Mouse (Mus musculus): ENCODE data around the gene Gpr62. TPM values are rescaled to one million over a fixed set of nuclear protein-coding genes. Genes with fewer than 3 reads are reported as not detected.

The Gpr62 gene
- polyA plus RNA-seq, 1 experiment from 2014 or later = 1.3 TPM

DNA sequence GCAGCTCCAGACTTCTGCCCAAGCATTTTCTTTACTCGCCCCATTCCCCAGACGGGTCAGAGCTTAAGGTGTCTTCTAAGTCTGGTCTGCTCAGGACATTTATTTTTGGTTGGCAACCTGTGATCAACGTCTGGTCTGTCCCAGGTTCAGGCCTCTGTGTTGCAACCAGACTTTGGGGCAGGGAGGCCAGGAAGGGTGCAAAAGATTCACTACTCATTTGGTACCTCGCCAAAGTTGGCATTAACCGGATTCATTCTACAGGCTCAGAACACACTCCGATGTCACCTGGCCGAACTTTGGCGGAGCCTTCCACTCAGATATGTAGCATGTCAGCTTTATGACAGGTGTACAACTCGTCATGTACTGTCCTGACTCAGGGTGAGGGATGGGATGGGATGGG is 17.8 kb downstream of the Gpr62 start:
- no peak; the same call in 1 of the 2 replicates for ATAC-seq
- H3K4me1 ChIP-seq (ENCODE audit: control insufficient read depth, insufficient read depth, low read depth, low read length) = peaks cover 36% of the 10 kb centered on the region
- 35% methylated on average over 9 of the region's 9 CpGs for WGBS

DNA sequence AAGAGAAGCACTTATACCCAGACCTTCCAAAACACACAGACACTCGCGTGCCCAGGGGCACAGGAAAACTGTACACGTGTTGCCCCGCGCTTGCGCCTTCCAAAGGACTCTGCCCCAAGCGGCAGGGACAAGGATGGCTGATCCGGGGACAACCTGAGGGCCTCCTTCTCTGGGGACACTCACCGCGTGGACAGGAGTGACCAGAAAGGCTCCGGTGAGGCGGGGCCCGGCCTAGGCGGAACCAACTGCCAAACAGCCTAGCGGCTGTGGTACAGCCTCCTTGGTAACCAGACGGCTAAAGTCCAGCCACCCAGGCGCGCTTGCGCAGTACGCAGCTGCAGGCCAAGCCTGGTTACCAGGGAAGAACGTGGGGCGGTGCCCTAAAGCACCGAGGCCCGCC is 18.4 kb downstream of the Gpr62 start, which contains the start of the genes Abhd14b and Abhd14a:
TSS of gene Abhd14b (plus strand) at position 112 of the 400 bp plus-strand sequence.
TSS of gene Abhd14a (minus strand) at position 331 of the 400 bp plus-strand sequence.
- Histone ChIP-seq H3K36me3 (ENCODE audit: control insufficient read depth, insufficient read depth, low read length) (no peaks in the 10 kb centered on the region), H3K4me3 (ENCODE audit: low read length) (peak within 1 kb of the TSS; percentile 68), H3K9me3 (ENCODE audit: control insufficient read depth, low read length) (no peaks in the 10 kb centered on the region), H3K9ac (ENCODE audit: low read depth, low read length) (peak within 1 kb of the TSS; percentile 83), H3K4me1 (ENCODE audit: control insufficient read depth, insufficient read depth, low read depth, low read length) (peaks cover 31% of the 10 kb centered on the region), H3K4me2 (ENCODE audit: low read length) (peak within 1 kb of the TSS; percentile 80), H3K27me3 (replicated peaks; ENCODE audit: control insufficient read depth, insufficient read depth, low read length) (no peaks in the 10 kb centered on the region), H3K27ac (ENCODE audit: low read depth, low read length) (peak within 1 kb of the TSS; percentile 80)
- peak; percentile 89 for ATAC-seq
- WGBS = under 1% methylated on average over 24 of the region's 24 CpGs

More for the DNA sequence above, 17.8 kb downstream of the Gpr62 start:
- Histone ChIP-seq H3K36me3 (ENCODE audit: control insufficient read depth, insufficient read depth, low read length) (no peaks in the 10 kb centered on the region), H3K27ac (ENCODE audit: low read depth, low read length) (peak overlapping the region; percentile 63), H3K9ac (ENCODE audit: low read depth, low read length) (peak overlapping the region; percentile 83), H3K4me2 (ENCODE audit: low read length) (peak overlapping the region; percentile 80), H3K27me3 (replicated peaks; ENCODE audit: control insufficient read depth, insufficient read depth, low read length) (no peaks in the 10 kb centered on the region), H3K4me3 (ENCODE audit: low read length) (peak overlapping the region; percentile 68), H3K9me3 (ENCODE audit: control insufficient read depth, low read length) (no peaks in the 10 kb centered on the region)

DNA sequence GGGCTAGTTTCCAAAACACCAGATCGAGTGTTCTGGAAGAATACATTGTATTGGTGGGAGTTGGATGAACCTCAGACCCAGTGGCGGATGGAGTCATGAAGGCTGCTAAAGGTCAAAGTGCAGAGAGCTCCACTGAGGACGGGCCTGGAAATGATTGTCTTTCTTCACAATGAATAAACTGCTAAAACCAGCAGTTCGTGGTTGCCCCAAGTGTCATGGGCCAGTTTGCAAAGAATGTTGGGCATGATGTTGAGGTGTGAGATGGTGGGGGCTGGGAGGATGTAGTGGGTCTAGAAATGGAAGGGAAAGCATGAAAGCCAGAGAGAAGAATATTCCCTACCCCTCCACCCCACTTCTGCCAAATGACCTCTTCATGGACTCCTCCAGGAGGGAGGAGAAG is 20.9 kb downstream of the Gpr62 start:
- ATAC-seq = no peak
- H3K36me3 ChIP-seq (ENCODE audit: control insufficient read depth, insufficient read depth, low read length) = no peaks in the 10 kb centered on the region
- no peak overlapping the region for H3K4me3 ChIP-seq (ENCODE audit: low read length)
- no peaks in the 10 kb centered on the region for H3K27me3 ChIP-seq (replicated peaks; ENCODE audit: control insufficient read depth, insufficient read depth, low read length)
- H3K9me3 ChIP-seq (ENCODE audit: control insufficient read depth, low read length) = no peaks in the 10 kb centered on the region
- H3K9ac ChIP-seq (ENCODE audit: low read depth, low read length) = no peak overlapping the region
- H3K4me2 ChIP-seq (ENCODE audit: low read length) = no peak overlapping the region
- peaks cover 25% of the 10 kb centered on the region for H3K4me1 ChIP-seq (ENCODE audit: control insufficient read depth, insufficient read depth, low read depth, low read length)
- H3K27ac ChIP-seq (ENCODE audit: low read depth, low read length) = no peak overlapping the region
- WGBS = 71% methylated on average over 4 of the region's 4 CpGs

DNA sequence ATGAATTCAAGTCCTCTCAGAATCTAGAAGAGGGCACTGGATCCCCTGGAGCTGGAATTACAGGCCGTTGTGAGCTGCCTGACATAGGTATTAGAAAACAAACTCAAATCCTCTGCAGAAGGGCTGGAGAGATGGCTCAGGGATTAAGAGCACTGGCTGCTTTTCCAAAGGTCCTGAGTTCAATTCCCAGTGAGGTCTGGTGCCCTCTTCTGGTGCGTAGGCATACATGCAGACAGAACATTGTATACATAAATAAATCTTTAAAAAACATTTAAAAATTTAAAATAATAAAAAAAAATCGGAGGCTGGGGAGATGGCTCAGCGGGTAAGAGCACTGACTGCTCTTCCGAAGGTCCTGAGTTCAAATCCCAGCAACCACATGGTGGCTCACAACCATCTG is 23.1 kb downstream of the Gpr62 start:
- Histone ChIP-seq H3K9me3 (ENCODE audit: control insufficient read depth, low read length) (no peaks in the 10 kb centered on the region), H3K27ac (ENCODE audit: low read depth, low read length) (no peak overlapping the region), H3K27me3 (replicated peaks; ENCODE audit: control insufficient read depth, insufficient read depth, low read length) (no peaks in the 10 kb centered on the region), H3K36me3 (ENCODE audit: control insufficient read depth, insufficient read depth, low read length) (no peaks in the 10 kb centered on the region), H3K4me1 (ENCODE audit: control insufficient read depth, insufficient read depth, low read depth, low read length) (peaks cover 19% of the 10 kb centered on the region), H3K4me2 (ENCODE audit: low read length) (no peak overlapping the region), H3K4me3 (ENCODE audit: low read length) (no peak overlapping the region), H3K9ac (ENCODE audit: low read depth, low read length) (no peak overlapping the region)
- no peak for ATAC-seq
- WGBS = 75% methylated on average over 5 of the region's 5 CpGs

DNA sequence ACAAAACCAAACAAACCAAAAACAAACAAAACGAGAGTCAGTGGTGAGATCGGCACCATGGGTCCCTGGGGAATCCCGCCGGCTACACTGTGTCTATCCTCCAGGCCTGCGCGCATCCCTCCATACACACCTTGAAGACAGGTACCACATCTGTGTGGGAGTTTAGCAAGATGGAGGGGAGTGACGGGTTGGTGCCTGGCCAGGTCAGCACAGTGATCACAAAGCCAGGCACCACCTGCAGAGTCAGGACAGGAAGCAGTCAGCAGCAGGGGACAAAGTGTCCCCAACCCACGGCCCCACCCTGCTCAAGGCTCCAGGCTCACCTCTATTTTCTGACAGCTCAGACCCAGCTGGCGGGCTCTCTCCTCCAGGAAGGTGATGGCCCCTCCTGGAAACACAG is 29.2 kb downstream of the Gpr62 start:
- Histone ChIP-seq H3K27me3 (replicated peaks; ENCODE audit: control insufficient read depth, insufficient read depth, low read length) (no peaks in the 10 kb centered on the region), H3K4me1 (ENCODE audit: control insufficient read depth, insufficient read depth, low read depth, low read length) (peaks cover 10% of the 10 kb centered on the region), H3K9ac (ENCODE audit: low read depth, low read length) (no peak overlapping the region), H3K4me2 (ENCODE audit: low read length) (no peak overlapping the region), H3K4me3 (ENCODE audit: low read length) (no peak overlapping the region), H3K9me3 (ENCODE audit: control insufficient read depth, low read length) (no peaks in the 10 kb centered on the region), H3K27ac (ENCODE audit: low read depth, low read length) (no peak overlapping the region), H3K36me3 (ENCODE audit: control insufficient read depth, insufficient read depth, low read length) (peaks cover 14% of the 10 kb centered on the region)
- WGBS = 78% methylated on average over 9 of the region's 9 CpGs
- no peak for ATAC-seq

DNA sequence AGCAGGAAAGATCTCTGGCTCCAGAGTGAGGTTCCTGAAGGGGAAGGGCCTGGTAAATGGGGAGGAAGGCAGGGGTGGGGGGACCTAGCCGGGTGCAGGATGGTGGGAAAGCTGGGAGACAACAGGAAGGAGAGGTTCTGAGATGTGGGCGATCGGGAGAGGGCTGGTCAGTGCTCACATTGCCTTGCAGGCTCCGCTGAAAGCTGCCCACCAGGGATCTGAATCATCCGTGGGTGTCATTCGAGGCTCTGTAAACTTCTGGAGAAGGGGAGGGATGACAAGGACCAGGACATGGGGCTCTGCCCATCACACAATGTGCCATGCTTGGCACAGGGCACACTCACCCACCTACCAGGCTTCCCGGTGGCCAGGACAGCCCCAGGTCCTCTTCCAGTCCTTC is 32.3 kb downstream of the Gpr62 start:
- no peak for ATAC-seq
- Histone ChIP-seq H3K27ac (ENCODE audit: low read depth, low read length) (no peak overlapping the region), H3K9ac (ENCODE audit: low read depth, low read length) (no peak overlapping the region), H3K4me1 (ENCODE audit: control insufficient read depth, insufficient read depth, low read depth, low read length) (peaks cover 12% of the 10 kb centered on the region), H3K9me3 (ENCODE audit: control insufficient read depth, low read length) (no peaks in the 10 kb centered on the region), H3K36me3 (ENCODE audit: control insufficient read depth, insufficient read depth, low read length) (peaks cover 16% of the 10 kb centered on the region), H3K4me3 (ENCODE audit: low read length) (no peak overlapping the region), H3K27me3 (replicated peaks; ENCODE audit: control insufficient read depth, insufficient read depth, low read length) (no peaks in the 10 kb centered on the region), H3K4me2 (ENCODE audit: low read length) (no peak overlapping the region)
- WGBS = 78% methylated on average over 7 of the region's 7 CpGs

DNA sequence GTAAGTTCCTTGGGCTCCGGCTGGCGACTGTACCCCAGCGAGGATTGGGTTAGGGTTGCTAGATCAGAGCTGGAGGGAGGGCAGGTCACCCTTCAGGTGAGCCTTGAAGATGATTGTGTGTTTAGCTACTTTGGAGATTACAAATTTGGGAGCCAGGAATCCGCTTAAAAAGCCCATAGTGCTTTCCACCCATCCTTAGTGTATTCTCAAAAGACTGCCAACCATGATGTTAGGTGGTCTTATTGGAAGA is 35.8 kb downstream of the Gpr62 start:
- H3K9me3 ChIP-seq (ENCODE audit: control insufficient read depth, low read length) = no peaks in the 10 kb centered on the region
- peaks cover 5% of the 10 kb centered on the region for H3K4me1 ChIP-seq (ENCODE audit: control insufficient read depth, insufficient read depth, low read depth, low read length)
- peak overlapping the region; percentile 85 for H3K4me2 ChIP-seq (ENCODE audit: low read length)
- ATAC-seq = no peak
- peak overlapping the region; percentile 93 for H3K9ac ChIP-seq (ENCODE audit: low read depth, low read length)
- H3K4me3 ChIP-seq (ENCODE audit: low read length) = peak overlapping the region; percentile 77
- H3K27me3 ChIP-seq (replicated peaks; ENCODE audit: control insufficient read depth, insufficient read depth, low read length) = no peaks in the 10 kb centered on the region
- peaks cover 16% of the 10 kb centered on the region for H3K36me3 ChIP-seq (ENCODE audit: control insufficient read depth, insufficient read depth, low read length)
- WGBS = 2% methylated on average over 4 of the region's 4 CpGs
- H3K27ac ChIP-seq (ENCODE audit: low read depth, low read length) = peak overlapping the region; percentile 95

DNA sequence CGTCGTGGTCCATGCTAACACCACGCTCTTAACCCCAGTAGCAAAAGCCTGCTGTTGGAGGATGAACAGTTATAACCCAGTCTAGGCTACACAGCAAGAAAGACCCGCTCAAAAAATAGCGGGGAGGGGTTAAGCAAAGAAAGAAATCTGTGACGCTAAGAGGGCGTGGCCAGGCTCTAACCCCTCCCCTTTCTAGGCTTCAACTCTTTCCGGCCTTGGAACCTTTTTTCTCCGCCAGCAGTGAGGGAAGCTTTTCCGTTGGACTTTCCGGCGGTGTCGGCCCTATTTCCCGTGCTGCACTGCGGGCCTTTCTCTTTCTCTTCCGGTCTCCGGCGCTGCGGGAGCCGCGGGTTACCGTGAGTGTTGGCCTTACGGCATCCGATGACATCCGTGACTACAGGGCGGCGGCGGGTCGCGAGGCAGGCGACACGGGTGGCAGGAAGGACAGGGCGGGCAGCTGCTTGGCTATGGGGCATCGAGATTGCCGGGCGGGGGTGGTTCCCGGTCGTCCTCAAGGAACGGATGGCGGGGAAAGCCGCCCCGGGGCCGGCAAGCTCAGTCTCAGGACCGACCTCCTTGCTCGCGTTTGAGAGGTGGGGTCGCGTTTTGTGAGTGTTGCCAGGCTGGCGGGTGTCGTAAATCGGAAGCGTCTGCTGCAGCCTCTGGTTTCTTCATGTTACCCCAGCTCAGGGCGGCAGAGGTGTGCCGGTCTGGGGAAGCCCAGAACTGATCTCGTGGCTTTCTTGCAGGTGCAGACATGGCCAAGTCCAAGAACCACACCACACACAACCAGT is 36.3 kb downstream of the Gpr62 start, which contains the start of gene Rpl29:
TSS of gene Rpl29 (plus strand) at position 234 of the 794 bp plus-strand sequence.
- peaks cover 5% of the 10 kb centered on the region for H3K4me1 ChIP-seq (ENCODE audit: control insufficient read depth, insufficient read depth, low read depth, low read length)
- no peaks in the 10 kb centered on the region for H3K9me3 ChIP-seq (ENCODE audit: control insufficient read depth, low read length)
- no peaks in the 10 kb centered on the region for H3K27me3 ChIP-seq (replicated peaks; ENCODE audit: control insufficient read depth, insufficient read depth, low read length)
- peak within 1 kb of the TSS; percentile 95 for H3K27ac ChIP-seq (ENCODE audit: low read depth, low read length)
- peak within 1 kb of the TSS; percentile 85 for H3K4me2 ChIP-seq (ENCODE audit: low read length)
- H3K4me3 ChIP-seq (ENCODE audit: low read length) = peak within 1 kb of the TSS; percentile 77
- ATAC-seq = peak; percentile 92
- peak within 1 kb of the TSS; percentile 93 for H3K9ac ChIP-seq (ENCODE audit: low read depth, low read length)
- H3K36me3 ChIP-seq (ENCODE audit: control insufficient read depth, insufficient read depth, low read length) = peaks cover 16% of the 10 kb centered on the region
- under 1% methylated on average over 48 of the region's 55 CpGs for WGBS

DNA sequence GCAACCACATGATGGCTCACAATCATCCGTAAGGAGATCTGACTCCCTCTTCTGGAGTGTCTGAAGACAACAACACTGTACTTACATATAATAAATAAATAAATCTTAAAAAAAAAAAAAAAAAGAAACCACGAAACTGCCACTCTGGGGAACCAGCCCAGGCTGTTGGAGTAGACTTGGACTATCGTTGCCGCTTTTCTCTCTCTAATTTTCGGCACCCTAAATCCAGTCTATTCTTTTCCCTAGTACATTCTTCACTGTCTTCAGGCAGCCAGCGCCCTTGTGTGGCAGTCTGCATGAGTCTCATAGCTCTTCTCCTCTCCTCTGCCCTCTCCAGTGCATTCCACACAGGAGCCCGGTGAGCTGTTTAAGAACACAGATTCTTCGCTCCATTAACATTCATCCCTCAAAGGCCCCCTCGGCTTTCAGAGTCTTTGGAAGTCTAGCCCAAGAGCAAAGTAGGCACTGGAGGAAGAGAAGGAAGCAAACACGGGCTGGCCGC is 37.0 kb downstream of the Gpr62 start:
- peaks cover 16% of the 10 kb centered on the region for H3K36me3 ChIP-seq (ENCODE audit: control insufficient read depth, insufficient read depth, low read length)
- peak overlapping the region; percentile 93 for H3K27ac ChIP-seq (ENCODE audit: low read depth, low read length)
- peak overlapping the region; percentile 77 for H3K4me3 ChIP-seq (ENCODE audit: low read length)
- H3K4me2 ChIP-seq (ENCODE audit: low read length) = peak overlapping the region; percentile 81
- no peaks in the 10 kb centered on the region for H3K9me3 ChIP-seq (ENCODE audit: control insufficient read depth, low read length)
- peaks cover 5% of the 10 kb centered on the region for H3K4me1 ChIP-seq (ENCODE audit: control insufficient read depth, insufficient read depth, low read depth, low read length)
- no peaks in the 10 kb centered on the region for H3K27me3 ChIP-seq (replicated peaks; ENCODE audit: control insufficient read depth, insufficient read depth, low read length)
- ATAC-seq = peak; percentile 71
- 12% methylated on average over 11 of the region's 11 CpGs for WGBS
- peak overlapping the region; percentile 78 for H3K9ac ChIP-seq (ENCODE audit: low read depth, low read length)
